Mouse (Mus musculus) MEL (cell line): Measurements from ENCODE around the gene Chdh.

Source experiments
- CTCF ChIP-seq, 3 experiments: IDR thresholded peaks in 2 of 3; conservative IDR thresholded peaks in 1 of 3; 2 replicates each; pipeline ENCODE4 v1.5.1; 2011 to 2012; ENCODE audit warnings: low read length in 3 of 3, low read depth in 2 of 3, mild to moderate bottlenecking in 2 of 3, improper control_type of control experiment in 1 of 3, inconsistent platforms in 1 of 3, mixed read lengths in 1 of 3, moderate library complexity in 1 of 3; ENCODE audit not compliant: control insufficient read depth in 1 of 3, insufficient read depth in 1 of 3, poor library complexity in 1 of 3, severe bottlenecking in 1 of 3
- EP300 ChIP-seq, 2 experiments: IDR thresholded peaks; 2 replicates each; pipeline ENCODE4 v1.6.1; 2011; ENCODE audit warnings: improper control_type of control experiment in 2 of 2, low read length in 2 of 2, low read depth in 1 of 2, mild to moderate bottlenecking in 1 of 2
- GATA1 ChIP-seq: IDR thresholded peaks from 2 replicates; pipeline ENCODE4 v1.6.1; 2011; ENCODE audit warnings: low read depth, low read length, improper control_type of control experiment
- KAT2A ChIP-seq: conservative IDR thresholded peaks from 2 replicates; pipeline ENCODE4 v1.6.1; 2012; ENCODE audit warnings: low read depth, low read length, improper control_type of control experiment, inconsistent platforms
- MAFK ChIP-seq: IDR thresholded peaks from 2 replicates; pipeline ENCODE4 v1.6.1; 2011; ENCODE audit warnings: low read depth, mild to moderate bottlenecking, low read length, improper control_type of control experiment, borderline replicate concordance
- MAX ChIP-seq: IDR thresholded peaks from 2 replicates; pipeline ENCODE4 v1.6.1; 2011; ENCODE audit warnings: low read length, improper control_type of control experiment
- MYB ChIP-seq: IDR thresholded peaks from 2 replicates; pipeline ENCODE4 v1.6.1; 2011; ENCODE audit warnings: mild to moderate bottlenecking, low read depth, low read length, improper control_type of control experiment
- POLR2A ChIP-seq, 2 experiments: IDR thresholded peaks; 2 replicates each; pipeline ENCODE4 v1.6.1; 2011 to 2012; ENCODE audit warnings: low read length in 2 of 2, mild to moderate bottlenecking in 2 of 2, control low read depth in 1 of 2, improper control_type of control experiment in 1 of 2, low read depth in 1 of 2, moderate library complexity in 1 of 2; ENCODE audit not compliant: control insufficient read depth in 1 of 2, insufficient read depth in 1 of 2, poor library complexity in 1 of 2
- RAD21 ChIP-seq: IDR thresholded peaks from 2 replicates; pipeline ENCODE4 v1.6.1; 2011; ENCODE audit warnings: mild to moderate bottlenecking, low read depth, low read length, improper control_type of control experiment
- TAL1 ChIP-seq: IDR thresholded peaks from 2 replicates; pipeline ENCODE4 v1.6.1; 2012; ENCODE audit warnings: mild to moderate bottlenecking, inconsistent platforms, low read length, moderate library complexity, mixed read lengths
- USF1 ChIP-seq: IDR thresholded peaks from 2 replicates; pipeline ENCODE4 v1.6.1; 2014; ENCODE audit warnings: low read depth, mild to moderate bottlenecking, inconsistent platforms, low read length, improper control_type of control experiment, moderate library complexity

- TF ChIP-seq TAL1, result no peak
- TF ChIP-seq CTCF (IDR thresholded peaks at IDR 0.05 in 2 of 3, conservative IDR thresholded peaks at IDR 0.05 in 1 of 3; ENCODE audit: control insufficient read depth in 1 of 3, insufficient read depth in 1 of 3, low read depth in 2 of 3, low read length in 3 of 3, poor library complexity in 1 of 3, severe bottlenecking in 1 of 3), result no peak
- no peak for TF ChIP-seq POLR2A (IDR thresholded peaks at IDR 0.05; ENCODE audit: control insufficient read depth in 1 of 2, insufficient read depth in 1 of 2, low read depth in 1 of 2, low read length in 2 of 2, poor library complexity in 1 of 2)
- TF ChIP-seq RAD21, result no peak
- TF ChIP-seq USF1, result no peak
- TF ChIP-seq KAT2A, result no peak
- TF ChIP-seq MAX, result no peak
- no peak for TF ChIP-seq EP300 (IDR thresholded peaks at IDR 0.05; ENCODE audit: low read depth in 1 of 2, low read length in 2 of 2)
- no peak for TF ChIP-seq MYB
- TF ChIP-seq GATA1, result no peak
- TF ChIP-seq MAFK, result no peak
Observed at GRCm38 (mm10) chr14:30068566-30068965, 59.7 kb downstream of the Chdh start.
